Mouse (Mus musculus) layer of hippocampus, adult 2 months (tissue): ENCODE data around the gene Gm49361. TPM values are rescaled to one million over a fixed set of nuclear protein-coding genes. Genes with fewer than 3 reads are reported as not detected.
A peak's percentile ranks its signal among the peaks of the same experiment; 100 is the strongest.

Experiments
- DNase-seq, 2 experiments: peaks; one replicate each; pipeline ENCODE4 v3.0.0; 2022; ENCODE audit warnings: low spot score in 2 of 2
- H3K27ac ChIP-seq: fragments of 200-600 bp; 2 replicates; pipeline ENCODE4 v1.8.1; 2022
- H3K4me3 ChIP-seq: fragments of 200-600 bp; 2 replicates; pipeline ENCODE4 v1.8.1; 2022; ENCODE audit warnings: mild to moderate bottlenecking
- CTCF ChIP-seq: fragments of 200-600 bp; conservative IDR thresholded peaks from 2 replicates; pipeline ENCODE4 v1.8.1; 2022; ENCODE audit warnings: antibody characterized with exemption, mild to moderate bottlenecking, moderate library complexity
- total RNA-seq, 2 experiments: library from RNA; stranded (reverse); gene quantifications; 2 replicates each; pipeline ENCODE4 v1.2.3; 2021

Gene Gm49361
- total RNA-seq, 2 experiments from 2014 or later: 0.32 to 3.1 TPM

- DNase-seq: peak; percentile 27 to 34
- peak; percentile 80 for TF ChIP-seq CTCF
- Histone ChIP-seq H3K4me3 (no peak overlapping the region), H3K27ac (no peak overlapping the region)
Observed at GRCm38 (mm10) chr14:57619487-57619886, 126.4 kb downstream of the Gm49361 start.

GRCm38 (mm10) chr14:57617675-57618074 lies 128.2 kb downstream of the Gm49361 start:
- TF ChIP-seq CTCF: no peak
- no peak for DNase-seq
- Histone ChIP-seq H3K4me3 (no peak overlapping the region), H3K27ac (peak overlapping the region; percentile 33; the same call in 1 of the 2 replicates)

GRCm38 (mm10) chr14:57616339-57616965 lies 129.5 kb downstream of the Gm49361 start:
- no peak for DNase-seq
- 0 out of 2 replicates have a peak, but pooled peaks have one; percentile 2 for TF ChIP-seq CTCF
- H3K27ac ChIP-seq: no peak overlapping the region
- H3K4me3 ChIP-seq: no peak overlapping the region

- Histone ChIP-seq H3K4me3 (no peak overlapping the region), H3K27ac (no peak overlapping the region)
- no peak for TF ChIP-seq CTCF
- no peak for DNase-seq
Observed at GRCm38 (mm10) chr14:57615828-57616227, 130.1 kb downstream of the Gm49361 start.

GRCm38 (mm10) chr14:57611034-57611433 lies 134.9 kb downstream of the Gm49361 start:
- no peak overlapping the region for H3K27ac ChIP-seq
- DNase-seq: no peak
- no peak overlapping the region for H3K4me3 ChIP-seq
- no peak for TF ChIP-seq CTCF

GRCm38 (mm10) chr14:57609816-57610329 lies 136.0 kb downstream of the Gm49361 start:
- Histone ChIP-seq H3K4me3 (no peak overlapping the region), H3K27ac (no peak overlapping the region)
- no peak for TF ChIP-seq CTCF
- DNase-seq: no peak

GRCm38 (mm10) chr14:57607500-57607899 lies 138.4 kb downstream of the Gm49361 start:
- Histone ChIP-seq H3K27ac (peak overlapping the region; percentile 63), H3K4me3 (no peak overlapping the region)
- no peak for TF ChIP-seq CTCF
- peak; percentile 73 to 80 for DNase-seq

- no peak for DNase-seq
- no peak for TF ChIP-seq CTCF
- no peak overlapping the region for H3K4me3 ChIP-seq
- peak overlapping the region; percentile 63; the same call in 1 of the 2 replicates for H3K27ac ChIP-seq
Observed at GRCm38 (mm10) chr14:57606663-57607365, 139.1 kb downstream of the Gm49361 start.

GRCm38 (mm10) chr14:57593279-57593678 lies 152.6 kb downstream of the Gm49361 start:
- DNase-seq: no peak
- Histone ChIP-seq H3K4me3 (no peak overlapping the region), H3K27ac (no peak overlapping the region)
- no peak for TF ChIP-seq CTCF

Other genes with a start within 250 kb of the Gm49361 start
- 10 to 100 TPM; 11.2 to 12.3 TPM for gene Il17d, start 221.3 kb downstream of the Gm49361 start, total RNA-seq
- gene Eef1akmt1, start 174.5 kb downstream of the Gm49361 start, total RNA-seq: 10 to 100 TPM; 30.9 to 33.4 TPM
- gene Xpo4, start 80.7 kb downstream of the Gm49361 start, total RNA-seq: 10 to 100 TPM; 14.4 to 15.0 TPM
- gene Lats2, start 12.3 kb upstream of the Gm49361 start, total RNA-seq: 10 to 100 TPM; 42.5 to 49.0 TPM
- gene Sap18, start 52.1 kb upstream of the Gm49361 start, total RNA-seq: 10 to 100 TPM; 47.7 to 67.6 TPM
- gene Ska3, start 80.1 kb upstream of the Gm49361 start, total RNA-seq: 1 to 10 TPM in 1 of 2 experiments, under 1 TPM in 1; 0.97 to 1.3 TPM
- 10 to 100 TPM; 67.4 to 75.9 TPM for gene Mrpl57, start 80.1 kb upstream of the Gm49361 start, total RNA-seq
- 10 to 100 TPM; 40.0 to 41.7 TPM for gene Zdhhc20, start 144.2 kb upstream of the Gm49361 start, total RNA-seq